Mouse (Mus musculus): Measurements from ENCODE around the gene Tor3a. TPM values are rescaled to one million over a fixed set of nuclear protein-coding genes. Genes with fewer than 3 reads are reported as not detected.
A peak's percentile ranks its signal among the peaks of the same experiment; 100 is the strongest.

The Tor3a gene
- polyA plus RNA-seq, 1 experiment from 2014 or later: 17.1 TPM

DNA sequence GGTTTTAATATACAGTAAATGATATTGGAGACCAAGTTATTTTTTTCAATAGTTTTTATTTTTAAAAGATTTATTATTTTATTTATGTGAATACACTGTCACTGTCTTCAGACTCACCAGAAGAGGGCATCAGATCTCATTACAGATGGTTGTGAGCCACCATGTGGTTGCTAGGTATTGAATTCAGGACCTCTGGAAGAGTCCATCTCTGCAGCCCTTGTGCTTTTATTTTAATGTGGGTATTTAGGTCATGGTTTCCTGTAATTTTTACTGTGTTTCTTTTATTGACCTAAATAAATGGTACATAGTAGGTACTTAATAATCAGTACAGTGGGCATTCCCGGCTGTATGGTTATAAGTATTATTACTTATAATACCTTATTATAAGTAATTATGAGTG lies 59.4 kb downstream of the Tor3a start:
- no peak overlapping the region for H3K27ac ChIP-seq (replicated peaks)

DNA sequence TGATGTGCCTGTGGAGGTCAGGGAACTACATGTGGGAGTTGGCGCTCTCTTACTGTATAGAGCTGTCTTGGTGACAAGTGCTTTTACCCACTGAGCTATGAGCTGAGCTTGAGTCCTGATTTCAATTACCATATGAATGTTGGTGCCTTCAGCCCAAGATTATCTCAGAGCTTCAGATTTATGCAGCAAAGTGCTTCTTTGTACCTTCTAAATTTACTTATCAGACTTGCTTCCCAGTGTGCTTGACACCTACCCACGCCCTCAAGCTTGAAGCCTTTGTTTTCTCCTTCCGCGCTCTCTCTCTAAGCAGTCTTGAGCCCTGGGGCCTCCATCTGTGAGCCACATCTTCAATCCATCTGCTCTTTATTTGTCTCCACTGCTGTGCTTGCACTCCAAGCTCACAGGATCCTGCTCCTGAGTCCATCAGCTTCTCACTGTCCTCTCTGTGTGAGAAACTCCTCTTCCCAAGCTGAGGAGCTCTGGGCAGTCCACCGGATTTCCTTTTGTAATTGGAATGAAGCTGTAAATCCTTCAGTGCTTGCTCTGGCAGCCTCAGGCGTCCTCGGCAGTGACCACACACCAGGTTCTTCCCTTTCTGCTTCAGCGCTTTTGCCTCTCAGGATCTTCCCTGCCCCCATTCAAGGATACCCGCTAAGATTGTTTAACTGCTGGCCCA lies 60.2 kb downstream of the Tor3a start:
- no peak overlapping the region for H3K4me2 ChIP-seq (replicated peaks; ENCODE audit: low read depth)
- no peaks in the 10 kb centered on the region for H3K9me3 ChIP-seq (ENCODE audit: control insufficient read depth, low read length)
- ATAC-seq (ENCODE audit: low FRiP score, low TSS enrichment): no peak
- 37% methylated on average over 9 of the region's 9 CpGs for WGBS
- no peak overlapping the region for H3K4me3 ChIP-seq (ENCODE audit: low read depth, low read length)
- H3K9ac ChIP-seq (ENCODE audit: low read length): 0 out of 2 replicates have a peak overlapping the region, but pooled peaks have one; percentile 18
- no peak for TF ChIP-seq EP300 (optimal IDR thresholded peaks at IDR 0.05)
- TF ChIP-seq CTCF (IDR thresholded peaks at IDR 0.05; ENCODE audit: low read depth): no peak
- H3K36me3 ChIP-seq (ENCODE audit: control insufficient read depth, insufficient read depth, low read length): no peaks in the 10 kb centered on the region
- no peak for DNase-seq (ENCODE audit: low spot score)
- H3K27ac ChIP-seq (replicated peaks): peak overlapping the region; percentile 67
- no peaks in the 10 kb centered on the region for H3K27me3 ChIP-seq (ENCODE audit: control insufficient read depth, insufficient read depth, low read length)
- peaks cover 3% of the 10 kb centered on the region for H3K4me1 ChIP-seq (replicated peaks; ENCODE audit: control insufficient read depth, insufficient read depth)

More for the DNA sequence above, 59.4 kb downstream of the Tor3a start:
- 83% methylated on average over 1 of the region's 1 CpGs for WGBS
- ATAC-seq (ENCODE audit: low FRiP score, low TSS enrichment) (no peak), DNase-seq (ENCODE audit: low spot score) (no peak)
- TF ChIP-seq EP300 (optimal IDR thresholded peaks at IDR 0.05) (no peak), CTCF (IDR thresholded peaks at IDR 0.05; ENCODE audit: low read depth) (peak; percentile 54)
- H3K4me3 ChIP-seq (ENCODE audit: low read depth, low read length): no peak overlapping the region
- peaks cover 3% of the 10 kb centered on the region for H3K4me1 ChIP-seq (replicated peaks; ENCODE audit: control insufficient read depth, insufficient read depth)
- H3K9me3 ChIP-seq (ENCODE audit: control insufficient read depth, low read length): no peaks in the 10 kb centered on the region
- no peaks in the 10 kb centered on the region for H3K36me3 ChIP-seq (ENCODE audit: control insufficient read depth, insufficient read depth, low read length)
- H3K9ac ChIP-seq (ENCODE audit: low read length): no peak overlapping the region
- H3K27me3 ChIP-seq (ENCODE audit: control insufficient read depth, insufficient read depth, low read length): no peaks in the 10 kb centered on the region
- H3K4me2 ChIP-seq (replicated peaks; ENCODE audit: low read depth): no peak overlapping the region

DNA sequence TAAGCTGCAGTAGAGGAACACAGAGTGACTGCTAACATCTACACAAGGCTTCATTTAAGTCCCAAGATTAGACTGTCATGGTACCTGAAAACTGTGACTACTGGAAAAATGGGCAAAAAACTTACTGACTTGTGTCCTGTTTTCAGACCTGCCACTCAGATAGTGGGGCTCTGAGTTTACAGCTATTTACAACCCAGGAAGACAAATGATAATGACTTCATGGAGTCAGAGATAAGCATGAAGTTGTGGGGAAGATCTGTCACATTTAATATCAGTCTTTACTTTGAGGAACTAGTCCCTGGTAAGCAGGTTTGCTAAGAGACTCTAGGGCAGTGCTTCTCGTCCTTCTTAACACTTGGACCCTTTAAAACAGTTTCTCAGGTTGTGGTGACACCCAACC lies 63.9 kb downstream of the Tor3a start:
- Histone ChIP-seq H3K4me3 (ENCODE audit: low read depth, low read length) (no peak overlapping the region), H3K9me3 (ENCODE audit: control insufficient read depth, low read length) (no peaks in the 10 kb centered on the region), H3K9ac (ENCODE audit: low read length) (no peak overlapping the region), H3K27me3 (ENCODE audit: control insufficient read depth, insufficient read depth, low read length) (no peaks in the 10 kb centered on the region), H3K4me2 (replicated peaks; ENCODE audit: low read depth) (no peak overlapping the region), H3K36me3 (ENCODE audit: control insufficient read depth, insufficient read depth, low read length) (no peaks in the 10 kb centered on the region), H3K27ac (replicated peaks) (no peak overlapping the region), H3K4me1 (replicated peaks; ENCODE audit: control insufficient read depth, insufficient read depth) (no peaks in the 10 kb centered on the region; the same call in 1 of the 2 replicates)
- no peak for ATAC-seq (ENCODE audit: low FRiP score, low TSS enrichment)
- DNase-seq (ENCODE audit: low spot score): no peak
- TF ChIP-seq CTCF (IDR thresholded peaks at IDR 0.05; ENCODE audit: low read depth): no peak
- TF ChIP-seq EP300 (optimal IDR thresholded peaks at IDR 0.05): no peak
- WGBS: 79% methylated on average over 1 of the region's 1 CpGs

DNA sequence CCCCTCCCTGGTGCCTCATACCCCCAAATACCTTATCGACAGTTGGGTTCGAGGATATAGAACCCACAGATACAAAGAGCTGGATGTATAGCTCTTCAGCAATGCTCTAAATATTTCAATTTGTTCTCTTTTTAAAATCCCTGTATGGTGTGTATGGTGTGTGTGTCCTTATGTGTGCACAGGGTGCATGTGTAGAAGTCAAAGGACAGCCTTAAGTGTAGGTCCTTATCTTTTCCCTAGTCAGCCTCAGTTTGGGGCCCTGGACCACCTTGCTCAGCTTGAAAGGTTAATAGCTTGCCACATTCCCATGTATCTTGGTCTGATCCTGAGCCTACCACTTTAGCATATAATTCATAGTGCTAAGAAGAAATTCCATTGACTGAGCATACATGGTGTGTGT lies 65.7 kb downstream of the Tor3a start:
- Histone ChIP-seq H3K4me2 (replicated peaks; ENCODE audit: low read depth) (no peak overlapping the region), H3K36me3 (ENCODE audit: control insufficient read depth, insufficient read depth, low read length) (no peaks in the 10 kb centered on the region), H3K4me1 (replicated peaks; ENCODE audit: control insufficient read depth, insufficient read depth) (no peaks in the 10 kb centered on the region), H3K27ac (replicated peaks) (no peak overlapping the region), H3K27me3 (ENCODE audit: control insufficient read depth, insufficient read depth, low read length) (no peaks in the 10 kb centered on the region), H3K9me3 (ENCODE audit: control insufficient read depth, low read length) (no peaks in the 10 kb centered on the region), H3K4me3 (ENCODE audit: low read depth, low read length) (no peak overlapping the region), H3K9ac (ENCODE audit: low read length) (no peak overlapping the region)
- ATAC-seq (ENCODE audit: low FRiP score, low TSS enrichment) (no peak), DNase-seq (ENCODE audit: low spot score) (no peak)
- TF ChIP-seq EP300 (optimal IDR thresholded peaks at IDR 0.05) (no peak), CTCF (IDR thresholded peaks at IDR 0.05; ENCODE audit: low read depth) (no peak)
- WGBS: 93% methylated on average over 2 of the region's 2 CpGs

DNA sequence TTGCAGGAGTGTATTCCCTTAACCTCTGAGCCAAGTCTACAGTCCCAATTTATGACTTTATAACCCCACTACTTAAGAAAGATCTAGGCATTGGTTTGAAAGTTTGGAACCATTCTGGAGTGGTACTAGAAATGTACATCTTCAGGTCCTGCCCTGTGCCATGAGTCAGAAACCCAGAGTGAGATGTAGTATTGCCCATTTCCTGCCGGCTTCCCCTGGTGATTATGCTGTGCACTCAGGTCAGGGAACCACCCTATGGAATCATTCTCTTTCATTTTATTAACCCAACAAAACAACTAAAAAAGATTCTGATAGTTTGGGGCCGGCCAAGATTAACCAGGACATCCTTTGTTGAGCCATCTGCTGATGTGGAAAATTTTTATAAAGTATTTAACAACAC lies 68.2 kb downstream of the Tor3a start:
- no peaks in the 10 kb centered on the region for H3K4me1 ChIP-seq (replicated peaks; ENCODE audit: control insufficient read depth, insufficient read depth)
- H3K27me3 ChIP-seq (ENCODE audit: control insufficient read depth, insufficient read depth, low read length): no peaks in the 10 kb centered on the region
- ATAC-seq (ENCODE audit: low FRiP score, low TSS enrichment): no peak
- 66% methylated on average over 2 of the region's 2 CpGs for WGBS
- H3K4me3 ChIP-seq (ENCODE audit: low read depth, low read length): no peak overlapping the region
- H3K9me3 ChIP-seq (ENCODE audit: control insufficient read depth, low read length): no peaks in the 10 kb centered on the region
- TF ChIP-seq CTCF (IDR thresholded peaks at IDR 0.05; ENCODE audit: low read depth) (no peak), EP300 (optimal IDR thresholded peaks at IDR 0.05) (no peak)
- H3K27ac ChIP-seq (replicated peaks): no peak overlapping the region
- no peak for DNase-seq (ENCODE audit: low spot score)
- H3K4me2 ChIP-seq (replicated peaks; ENCODE audit: low read depth): no peak overlapping the region
- no peaks in the 10 kb centered on the region for H3K36me3 ChIP-seq (ENCODE audit: control insufficient read depth, insufficient read depth, low read length)
- H3K9ac ChIP-seq (ENCODE audit: low read length): no peak overlapping the region

DNA sequence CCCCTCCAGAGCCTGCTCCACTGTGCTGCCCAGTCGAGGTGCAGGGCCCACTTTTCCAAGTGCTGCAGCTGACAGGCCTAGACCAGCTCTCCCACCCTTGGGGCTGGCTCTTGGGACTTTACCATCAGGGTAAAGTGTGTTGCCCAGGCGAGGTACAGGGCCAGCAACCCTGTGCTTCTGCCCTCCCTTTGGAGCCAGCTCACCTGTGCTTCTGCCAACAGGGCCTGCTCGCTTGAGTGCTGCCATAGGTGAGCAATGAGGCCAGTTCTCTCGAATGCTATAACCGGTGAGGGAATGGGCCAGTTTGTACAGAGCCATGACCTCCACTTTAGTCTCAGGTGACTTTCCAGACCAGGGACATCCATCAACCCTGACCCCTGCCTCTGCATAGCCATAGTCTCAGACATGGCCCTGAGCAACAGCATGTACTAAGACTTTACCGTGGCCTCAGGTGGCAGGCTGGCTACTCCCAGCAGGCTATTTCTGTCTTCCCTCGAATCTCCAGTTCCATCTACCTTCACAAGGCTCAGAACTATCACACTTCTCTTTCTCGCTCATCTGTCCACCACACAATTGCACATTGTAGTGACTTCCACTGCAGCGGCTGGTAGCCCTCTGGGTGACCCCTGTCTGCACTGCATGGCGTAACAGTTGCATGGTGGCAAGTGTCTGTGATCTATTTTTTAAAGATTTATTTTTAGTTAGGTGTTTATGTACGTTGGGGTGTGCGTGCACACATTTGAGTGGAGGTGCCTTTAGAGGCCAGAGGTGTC lies 68.9 kb downstream of the Tor3a start:
- no peak for DNase-seq (ENCODE audit: low spot score)
- TF ChIP-seq CTCF (IDR thresholded peaks at IDR 0.05; ENCODE audit: low read depth) (no peak), EP300 (optimal IDR thresholded peaks at IDR 0.05) (no peak)
- H3K4me2 ChIP-seq (replicated peaks; ENCODE audit: low read depth): no peak overlapping the region
- H3K27me3 ChIP-seq (ENCODE audit: control insufficient read depth, insufficient read depth, low read length): no peaks in the 10 kb centered on the region
- H3K9me3 ChIP-seq (ENCODE audit: control insufficient read depth, low read length): no peaks in the 10 kb centered on the region
- no peak overlapping the region for H3K27ac ChIP-seq (replicated peaks)
- H3K4me1 ChIP-seq (replicated peaks; ENCODE audit: control insufficient read depth, insufficient read depth): no peaks in the 10 kb centered on the region
- WGBS: 70% methylated on average over 12 of the region's 12 CpGs
- H3K4me3 ChIP-seq (ENCODE audit: low read depth, low read length): no peak overlapping the region
- no peak for ATAC-seq (ENCODE audit: low FRiP score, low TSS enrichment)
- no peaks in the 10 kb centered on the region for H3K36me3 ChIP-seq (ENCODE audit: control insufficient read depth, insufficient read depth, low read length)
- no peak overlapping the region for H3K9ac ChIP-seq (ENCODE audit: low read length)

Other genes with a start within 250 kb of the Tor3a start
- 16.2 and 17.6 TPM in 2 replicates for gene Soat1, start 200.0 kb downstream of the Tor3a start, polyA plus RNA-seq (2015; fragmentation: Nextera tagmentation; extraction: Ambion mirVana)
- 0.53 and 0.62 TPM in 2 replicates for gene Gm10031, start 150.3 kb downstream of the Tor3a start, polyA plus RNA-seq (2015; fragmentation: Nextera tagmentation; extraction: Ambion mirVana)
- 1.4 TPM in 2 replicates for gene Abl2, start 115.6 kb downstream of the Tor3a start, polyA plus RNA-seq (2015; fragmentation: Nextera tagmentation; extraction: Ambion mirVana)
- 24.7 and 28.0 TPM in 2 replicates for gene Fam20b, start 44.7 kb upstream of the Tor3a start, polyA plus RNA-seq (2015; fragmentation: Nextera tagmentation; extraction: Ambion mirVana)
- 7.6 and 8.0 TPM in 2 replicates for gene Angptl1, start 164.2 kb upstream of the Tor3a start, polyA plus RNA-seq (2015; fragmentation: Nextera tagmentation; extraction: Ambion mirVana)

All from stomach, postnatal 0 days (tissue).